Comparison of ENCODE assay signal across 14 mouse cellular contexts in the genomic region with DNA sequence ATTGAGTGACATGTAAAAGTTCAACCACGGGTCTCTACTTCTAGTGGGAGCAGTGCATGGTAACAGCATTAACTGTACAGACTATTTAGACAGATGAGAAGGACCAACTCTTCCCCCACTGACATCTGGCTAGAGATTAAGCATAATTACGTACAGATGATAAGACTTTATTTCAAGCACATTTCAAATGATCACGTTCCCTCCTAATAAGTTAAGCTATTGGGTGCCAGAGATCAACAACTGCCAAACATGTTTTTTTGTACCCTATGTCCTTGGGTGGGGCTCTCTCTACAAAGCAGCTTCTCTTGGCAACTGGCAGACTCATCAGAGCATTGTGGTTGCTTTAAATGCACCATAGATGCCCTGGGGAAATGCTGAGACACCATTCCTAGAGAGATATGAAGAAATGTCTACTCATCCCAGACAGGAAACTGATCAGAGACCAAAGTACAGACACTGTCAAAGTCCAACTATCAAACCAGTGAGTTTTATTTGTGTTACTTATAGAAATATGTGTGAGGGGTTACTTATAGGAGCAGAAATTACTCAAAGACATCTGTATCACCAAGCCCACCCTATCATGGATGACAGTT.
"Had no signal": no experiment of that assay in that cellular context is flagged by ENCODE, and none has a peak within 500 bp of the region (broad histone marks: within the 10 kb centered on the region; RNA-seq: fewer than 3 reads in every experiment).

No protein-coding gene starts in this region.

- H3K36me3 ChIP-seq: limb, embryonic 12.5 days; liver, embryonic 13.5 days; lung, embryonic 15.5 days; neural tube, embryonic 15.5 days had no signal

- DNase-seq: kidney, postnatal 10 days; kidney, postnatal 4 days; liver, embryonic 13.5 days; lung, postnatal 14 days; midbrain, embryonic 14.5 days; right cerebral cortex, adult 18-20 months; right cerebral cortex, postnatal 25 days had no signal

- H3K9me3 ChIP-seq: limb, embryonic 12.5 days; liver, embryonic 13.5 days; lung, embryonic 15.5 days; neural tube, embryonic 15.5 days had no signal

- H3K4me3 ChIP-seq: layer of hippocampus, adult 2 months; limb, embryonic 12.5 days; liver, embryonic 13.5 days; lung, embryonic 15.5 days; myocyte; neural tube, embryonic 15.5 days had no signal

- H3K27me3 ChIP-seq: limb, embryonic 12.5 days; liver, embryonic 13.5 days; lung, embryonic 15.5 days; neural tube, embryonic 15.5 days had no signal

- H3K9ac ChIP-seq: limb, embryonic 12.5 days; liver, embryonic 13.5 days; lung, embryonic 15.5 days; neural tube, embryonic 15.5 days had no signal

- H3K4me2 ChIP-seq: limb, embryonic 12.5 days; liver, embryonic 13.5 days; lung, embryonic 15.5 days; neural tube, embryonic 15.5 days had no signal

- H3K27ac ChIP-seq: layer of hippocampus, adult 2 months; limb, embryonic 12.5 days; liver, embryonic 13.5 days; lung, embryonic 15.5 days; macrophage; neural tube, embryonic 15.5 days; stomach, postnatal 0 days had no signal
